Mouse (Mus musculus): ENCODE results near the gene Bcor.

Gene Bcor

DNA sequence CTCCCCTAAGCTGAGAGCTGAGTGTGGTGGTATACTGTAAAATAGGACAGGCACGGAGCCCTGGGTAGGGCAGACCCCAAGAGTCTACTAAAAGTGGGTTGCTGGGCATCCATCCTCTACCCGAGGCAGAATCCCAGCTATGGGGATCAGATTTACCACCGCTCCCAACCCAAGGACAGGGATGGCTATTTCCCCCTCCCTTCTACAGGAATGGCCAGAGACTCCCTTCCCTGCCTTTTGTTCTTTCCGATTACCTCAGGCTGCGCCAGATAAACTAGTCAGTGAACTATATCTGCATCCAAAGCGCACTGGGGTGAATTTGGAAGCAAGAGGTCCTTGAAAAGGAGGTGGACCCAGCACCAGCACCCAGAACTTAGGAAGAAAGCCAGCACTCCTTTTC lies 93.1 kb downstream of the Bcor start:
- DNase-seq (ENCODE audit: low read depth, low spot score) = no peak

DNA sequence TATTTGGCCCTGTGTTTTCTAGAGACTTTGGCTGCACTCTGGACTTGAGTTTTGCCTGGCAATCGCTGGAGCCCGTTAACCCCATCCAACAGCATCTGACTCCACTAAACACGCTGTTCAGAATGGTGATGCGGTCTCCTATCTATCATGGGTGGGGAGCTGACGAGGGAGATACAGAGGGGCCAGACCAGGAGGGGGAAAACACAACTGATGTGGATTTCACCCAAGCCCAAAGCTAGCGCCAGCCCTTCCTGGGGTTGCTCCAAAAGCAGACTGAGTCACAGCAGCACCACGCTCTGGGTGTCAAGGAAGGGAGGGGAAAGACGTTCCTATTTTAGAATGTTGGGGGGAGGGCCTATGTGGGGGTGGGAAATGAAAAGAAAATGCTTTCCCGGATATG lies 94.4 kb downstream of the Bcor start:
- no peak for DNase-seq (ENCODE audit: low read depth, low spot score)

GRCm38 (mm10) chrX:12062932-12063260 lies 97.3 kb downstream of the Bcor start:
- no peak for DNase-seq (ENCODE audit: low read depth, low spot score)

DNA sequence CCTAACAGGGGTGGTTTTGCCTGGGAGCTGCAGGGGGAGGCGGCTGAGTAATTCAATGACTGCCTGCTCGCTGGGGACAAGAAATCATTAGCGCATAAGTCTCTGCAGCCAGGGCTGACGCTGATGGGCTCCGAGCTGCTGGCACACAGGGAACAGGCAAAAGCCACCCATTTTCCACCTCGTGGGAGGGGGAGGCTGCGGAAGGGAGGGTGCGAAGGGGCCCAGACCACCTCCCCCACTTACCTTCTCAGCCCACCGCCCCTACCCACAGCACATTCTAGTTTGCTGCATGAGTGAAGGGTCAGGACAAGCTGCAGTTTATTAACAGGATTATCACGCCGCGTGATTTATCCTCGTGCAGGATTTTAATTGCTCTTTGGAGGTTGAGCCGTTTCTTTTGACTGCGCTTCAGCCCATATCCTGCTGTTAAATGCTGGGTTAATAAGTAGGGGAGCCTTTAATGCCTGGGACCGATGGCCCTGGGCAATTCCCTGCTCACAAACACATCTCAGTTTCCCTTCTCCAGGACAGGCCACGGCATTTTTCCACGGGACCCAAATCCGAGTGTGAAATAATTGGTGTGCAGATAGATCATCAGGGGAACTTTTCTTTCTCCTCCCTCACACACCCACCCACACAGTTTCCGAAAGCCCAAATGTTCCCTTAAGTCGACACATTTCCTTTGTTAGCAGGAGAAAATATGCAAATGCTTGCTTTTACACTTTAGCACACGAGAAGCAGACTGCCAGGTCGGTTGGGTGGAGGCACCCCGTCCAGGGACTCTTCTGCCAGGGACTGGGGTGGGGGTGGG lies 97.8 kb downstream of the Bcor start:
- DNase-seq (ENCODE audit: low read depth, low spot score) = peak; percentile 38

GRCm38 (mm10) chrX:12060848-12061247 lies 99.3 kb downstream of the Bcor start:
- DNase-seq (ENCODE audit: low read depth, low spot score) = no peak

GRCm38 (mm10) chrX:12057210-12057609 lies 102.9 kb downstream of the Bcor start:
- no peak for DNase-seq (ENCODE audit: low read depth, low spot score)

GRCm38 (mm10) chrX:12053315-12053914 lies 106.7 kb downstream of the Bcor start:
- DNase-seq (ENCODE audit: low read depth, low spot score) = no peak

DNA sequence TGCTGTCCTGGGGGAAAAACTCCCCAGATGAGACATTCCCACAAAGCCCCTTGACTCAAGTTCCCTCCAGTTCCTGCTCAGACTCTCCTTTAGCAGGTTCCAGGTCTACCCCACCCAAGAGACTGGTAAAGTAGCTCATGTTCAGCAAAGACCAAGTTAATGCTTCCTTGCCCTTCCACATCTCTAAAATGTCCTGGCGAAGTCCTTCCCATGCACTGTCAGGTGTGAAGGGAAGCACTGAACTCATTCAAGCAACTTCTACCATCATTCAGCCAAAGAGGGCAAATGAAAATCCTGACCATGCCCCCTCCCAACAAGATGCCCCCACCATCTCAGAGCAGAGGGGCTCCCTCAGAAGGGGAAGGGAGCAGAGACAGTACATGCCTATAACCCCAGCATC lies 107.5 kb downstream of the Bcor start:
- DNase-seq (ENCODE audit: low read depth, low spot score) = no peak

- no peak for DNase-seq (ENCODE audit: low read depth, low spot score)
Measured at GRCm38 (mm10) chrX:12048721-12049120, 111.4 kb downstream of the Bcor start.

GRCm38 (mm10) chrX:12048166-12048565 lies 112.0 kb downstream of the Bcor start:
- DNase-seq (ENCODE audit: low read depth, low spot score) = no peak

DNA sequence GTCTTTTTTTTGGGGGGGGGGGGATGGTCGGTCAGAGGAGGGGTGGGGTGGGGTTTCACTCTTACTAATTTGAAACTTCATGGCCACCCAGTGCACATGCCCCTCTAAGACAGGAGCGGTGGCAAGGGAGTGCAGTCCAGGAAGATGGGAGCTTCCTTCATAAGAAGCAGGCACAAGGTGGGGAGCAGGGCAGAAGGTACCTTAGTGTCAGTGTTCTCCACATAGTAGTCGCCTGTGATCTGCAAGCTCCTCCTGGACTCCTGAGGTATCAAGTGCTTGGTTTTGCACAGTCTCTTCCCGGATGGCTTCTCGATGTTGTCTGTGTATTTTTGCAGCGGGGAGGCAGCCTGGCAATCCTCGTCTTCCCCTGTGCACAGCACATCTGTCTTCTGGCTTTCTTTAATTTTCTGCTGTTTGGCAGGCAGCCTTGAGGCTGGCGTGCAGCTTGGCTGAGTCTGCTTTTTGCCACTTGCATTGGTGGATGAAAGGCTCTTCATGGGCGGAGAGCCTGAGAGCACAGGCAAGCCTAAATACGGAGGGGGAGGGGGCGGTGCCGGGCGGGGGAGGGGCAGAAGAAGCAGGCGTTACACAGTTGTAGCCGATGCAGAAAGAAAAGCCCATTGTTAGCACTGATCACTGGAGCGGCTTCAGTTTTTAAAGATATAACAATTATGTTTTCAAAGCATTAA lies 112.8 kb downstream of the Bcor start:
- no peak for DNase-seq (ENCODE audit: low read depth, low spot score)

GRCm38 (mm10) chrX:12046676-12047075 lies 113.5 kb downstream of the Bcor start:
- no peak for DNase-seq (ENCODE audit: low read depth, low spot score)

DNA sequence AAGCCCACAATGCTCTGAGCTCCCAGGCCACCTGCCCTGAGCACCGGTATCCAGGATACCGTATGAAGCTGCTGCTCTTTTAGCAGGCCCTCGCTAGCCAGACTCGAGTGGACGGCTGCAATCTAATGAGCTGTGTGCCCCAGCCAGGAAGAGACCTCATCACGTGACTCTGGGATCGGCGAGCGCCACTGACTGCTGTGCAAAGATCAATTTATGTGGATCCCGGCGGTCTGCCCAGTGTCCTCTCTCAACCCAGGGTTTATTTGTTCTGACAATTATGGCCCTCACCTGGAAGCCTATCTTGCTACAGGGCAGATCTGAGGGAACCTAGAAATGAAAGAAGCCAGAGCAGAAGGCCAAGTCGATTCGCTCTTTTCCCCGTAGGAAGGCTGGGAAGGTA lies 116.8 kb downstream of the Bcor start:
- DNase-seq (ENCODE audit: low read depth, low spot score) = no peak

DNA sequence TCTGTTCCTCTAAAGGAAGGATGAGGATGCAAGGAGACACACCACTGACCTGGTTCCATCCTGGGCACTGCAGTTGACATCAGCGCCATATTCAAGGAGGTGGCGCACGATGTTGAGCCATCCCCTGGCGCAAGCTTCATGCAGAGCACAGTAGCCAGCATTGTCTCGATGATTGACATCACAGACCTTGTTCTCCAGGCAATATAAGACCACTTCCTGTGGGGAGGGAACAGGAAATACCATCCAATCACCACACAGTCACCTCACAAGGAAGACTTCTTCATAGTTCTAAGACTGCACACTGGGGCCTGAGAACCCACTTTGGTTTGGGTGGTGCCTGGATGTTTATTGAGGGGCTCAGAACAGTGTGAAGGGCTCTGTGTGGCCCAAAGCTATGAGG lies 118.7 kb downstream of the Bcor start:
- peak; percentile 23 for DNase-seq (ENCODE audit: low read depth, low spot score)

DNA sequence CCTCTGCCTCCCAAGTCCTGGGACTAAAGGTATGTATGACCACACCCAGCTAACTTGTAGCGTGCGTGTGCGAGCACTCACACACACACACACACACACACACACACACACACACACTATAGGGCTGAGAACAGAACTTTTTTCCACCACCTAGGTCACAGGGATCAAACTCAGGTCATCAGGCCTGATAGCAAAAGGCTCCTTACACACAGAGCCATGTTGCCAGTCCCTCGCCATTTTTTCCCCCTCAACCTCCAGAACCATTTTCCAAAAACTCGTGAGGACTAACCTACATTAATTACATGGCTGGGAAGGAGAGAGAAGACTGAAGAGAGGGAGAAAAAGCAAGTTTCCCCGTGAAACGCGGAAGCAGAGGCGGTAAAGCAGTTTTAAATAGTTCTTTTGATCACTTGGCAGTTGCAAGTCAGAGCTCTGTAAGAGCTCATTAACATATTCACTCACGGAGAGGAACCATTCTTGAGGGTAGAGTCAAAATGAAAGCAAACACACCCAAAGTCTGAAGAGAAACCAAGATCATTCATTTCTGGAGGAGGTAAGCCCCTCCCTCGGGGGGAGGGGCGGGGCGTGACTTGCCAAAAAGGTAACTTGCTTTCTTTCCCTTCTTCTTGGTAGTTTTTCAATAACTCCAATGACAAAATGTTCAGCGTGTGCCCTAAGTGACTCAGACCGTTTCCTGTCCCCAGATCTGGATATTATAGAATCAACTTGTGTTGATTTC lies 145.3 kb downstream of the Bcor start:
- DNase-seq (ENCODE audit: low read depth, low spot score) = peak; percentile 82

DNA sequence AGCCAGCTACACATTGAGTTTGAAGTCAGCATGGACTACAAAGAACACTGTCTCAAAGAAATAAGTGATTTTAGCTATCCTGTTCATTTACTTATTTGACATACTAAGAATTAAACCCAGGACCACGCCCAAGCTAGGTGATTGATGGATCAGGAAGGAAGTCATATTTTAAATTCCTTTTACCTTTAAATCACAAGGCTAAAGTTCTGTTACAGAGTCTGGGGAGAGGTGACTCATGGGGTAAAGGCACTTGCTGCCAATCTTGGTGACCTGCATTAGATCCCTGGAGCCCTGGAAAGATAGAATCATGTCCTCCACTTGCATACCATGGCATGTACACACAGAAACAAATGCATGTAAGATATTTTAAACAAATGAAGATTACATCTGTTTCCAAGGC lies 149.5 kb downstream of the Bcor start:
- DNase-seq (ENCODE audit: low read depth, low spot score) = no peak

DNA sequence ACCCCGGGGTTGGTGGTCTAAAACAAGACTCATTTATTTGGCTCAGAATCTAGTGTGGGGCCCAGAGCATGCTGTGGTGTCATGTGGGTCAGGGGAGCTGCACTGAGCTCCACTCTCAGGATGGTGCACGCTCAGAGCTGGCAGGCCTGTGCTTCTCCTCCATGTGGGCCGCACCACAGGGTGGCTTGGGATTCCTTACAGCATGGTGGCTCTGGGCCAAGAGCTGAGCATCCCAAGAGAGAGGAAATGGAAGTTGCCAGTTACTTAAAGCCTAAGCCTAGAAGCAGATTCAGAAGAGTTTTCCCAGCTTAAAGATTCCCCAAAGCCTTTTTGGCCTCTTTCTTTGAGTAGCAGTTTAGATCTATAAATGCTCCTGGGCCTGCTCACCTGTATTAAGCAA lies 151.1 kb downstream of the Bcor start:
- no peak for DNase-seq (ENCODE audit: low read depth, low spot score)

GRCm38 (mm10) chrX:12007832-12008540 lies 152.2 kb downstream of the Bcor start:
- no peak for DNase-seq (ENCODE audit: low read depth, low spot score)

DNA sequence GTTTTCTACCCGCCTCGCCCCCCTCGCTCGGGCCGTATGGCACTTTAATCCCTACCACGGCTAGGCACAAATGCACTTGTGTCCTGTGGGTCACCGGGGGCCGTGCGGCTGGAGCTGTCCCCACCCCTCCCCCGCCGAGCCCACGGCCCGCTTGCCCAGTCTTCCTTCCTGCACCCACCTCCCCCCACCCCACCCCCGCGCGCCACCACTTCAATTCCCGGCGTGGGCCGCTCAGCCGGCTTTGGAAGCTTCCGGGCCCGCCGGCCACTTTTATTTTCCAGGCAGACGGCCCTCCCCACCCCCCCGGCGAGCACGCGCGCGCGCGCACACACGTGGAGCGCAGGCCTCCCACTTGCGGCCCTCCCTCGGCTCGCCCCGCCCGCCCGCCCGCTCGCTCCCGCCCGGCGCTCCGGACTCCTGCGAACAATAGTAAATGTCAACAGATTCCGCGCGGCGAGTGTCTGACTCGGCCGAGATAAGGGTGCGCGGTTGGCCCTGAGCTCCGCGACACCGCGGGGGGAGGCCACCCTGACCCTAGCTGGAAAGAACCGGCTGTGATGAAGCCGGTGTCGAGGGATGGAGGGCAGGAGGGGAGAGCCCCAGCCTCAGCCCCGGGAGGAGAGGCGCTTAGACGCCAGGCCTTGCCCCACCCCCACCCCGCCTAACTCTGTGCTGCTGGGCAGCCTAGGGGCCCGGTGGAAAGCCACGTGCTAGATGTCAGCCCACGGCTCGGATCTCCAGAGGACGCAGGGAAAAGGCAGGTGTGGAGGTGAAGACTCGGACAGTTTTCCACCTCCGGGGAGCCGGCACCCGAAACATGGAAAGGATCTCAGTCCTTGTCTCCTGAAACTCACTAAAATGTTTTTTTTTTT lies 153.0 kb downstream of the Bcor start:
- DNase-seq (ENCODE audit: low read depth, low spot score) = peak; percentile 57

GRCm38 (mm10) chrX:12006031-12006881 lies 153.9 kb downstream of the Bcor start:
- peak; percentile 58 for DNase-seq (ENCODE audit: low read depth, low spot score)

Measured in CD4-positive, CD25-positive, alpha-beta regulatory T cell, adult 2 months (primary cell).